8 mouse cellular contexts compared by ENCODE assay signal in the genomic region with DNA sequence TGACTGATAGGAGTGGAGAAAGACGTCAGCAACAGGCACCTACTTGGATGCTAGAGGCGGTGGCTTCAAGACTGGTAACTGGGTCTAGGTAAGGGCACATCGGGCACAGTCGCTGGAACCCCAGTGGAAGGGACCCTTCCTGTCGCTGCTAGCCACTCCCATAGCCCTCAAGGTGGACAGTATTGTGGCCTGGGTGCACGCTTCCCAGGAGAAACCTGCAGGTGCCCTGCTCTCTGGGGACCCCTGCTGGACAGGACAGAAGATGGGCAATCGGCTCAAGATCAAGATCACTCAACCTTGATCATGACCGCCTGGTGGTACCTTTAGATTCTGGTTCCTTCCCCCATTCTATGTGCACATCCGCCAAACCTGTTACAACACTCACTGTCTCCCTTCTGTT. TPM values are rescaled to one million over a fixed set of nuclear protein-coding genes. Genes with fewer than 3 reads are reported as not detected.
DNase-seq lines count a peak whose midpoint lies in the region; ATAC-seq and TF ChIP-seq lines count a peak whose summit lies in the region.

No protein-coding gene starts in this region.

- H3K27me3 ChIP-seq in hindbrain, embryonic 14.5 days (ENCODE audit: control insufficient read depth, insufficient read depth, low read length): no peaks in the 10 kb centered on the region
- peaks cover 3% of the 10 kb centered on the region; the same call in 1 of the 2 replicates for H3K27me3 ChIP-seq in neural tube, embryonic 15.5 days (replicated peaks)

- WGBS in hindbrain, embryonic 14.5 days: 53% methylated on average over 9 of the region's 9 CpGs
- 55% methylated on average over 9 of the region's 9 CpGs for WGBS in neural tube, embryonic 15.5 days

- H3K4me1 ChIP-seq in hindbrain, embryonic 14.5 days (replicated peaks; ENCODE audit: control insufficient read depth, insufficient read depth, low read length): no peaks in the 10 kb centered on the region
- no peaks in the 10 kb centered on the region for H3K4me1 ChIP-seq in neural tube, embryonic 15.5 days

- H3K4me3 ChIP-seq in gastrocnemius, adult 2 months: no peak overlapping the region
- H3K4me3 ChIP-seq in hindbrain, embryonic 14.5 days (replicated peaks; ENCODE audit: low read length): no peak overlapping the region
- no peak overlapping the region for H3K4me3 ChIP-seq in neural tube, embryonic 15.5 days (replicated peaks)

- peak; percentile 51 for DNase-seq in gastrocnemius, adult 2 months
- DNase-seq in gastrocnemius, postnatal 36 days: no peak
- peak; percentile 44 for DNase-seq in urinary bladder, adult 2 months (ENCODE audit: low spot score)
- no peak for DNase-seq in urinary bladder, postnatal 4 days (ENCODE audit: low spot score in 2 of 2)
- DNase-seq in kidney, postnatal 14 days: peak; percentile 60
- peak; percentile 59 for DNase-seq in testis, postnatal 10 days (ENCODE audit: low spot score)
- no peak for DNase-seq in hindbrain, embryonic 14.5 days (ENCODE audit: low spot score)

- intact Hi-C loops in gastrocnemius, adult 2 months (cut with DNase I): loop anchor here (5.0 kb wide), 1 partner anchor 83 kb away; a partner anchor contains a TSS
- intact Hi-C loops in gastrocnemius, postnatal 36 days (cut with DNase I): loop anchor here (5.0 kb wide), 1 partner anchor 83 kb away; a partner anchor contains a TSS

- H3K36me3 ChIP-seq in hindbrain, embryonic 14.5 days (replicated peaks; ENCODE audit: control insufficient read depth, insufficient read depth): no peaks in the 10 kb centered on the region
- H3K36me3 ChIP-seq in neural tube, embryonic 15.5 days: no peaks in the 10 kb centered on the region

- H3K9me3 ChIP-seq in hindbrain, embryonic 14.5 days (ENCODE audit: control insufficient read depth, low read length): no peaks in the 10 kb centered on the region
- no peaks in the 10 kb centered on the region for H3K9me3 ChIP-seq in neural tube, embryonic 15.5 days (replicated peaks)

- no peak for ATAC-seq in hindbrain, embryonic 14.5 days (ENCODE audit: low FRiP score)
- no peak for ATAC-seq in neural tube, embryonic 15.5 days (ENCODE audit: low FRiP score)

- H3K9ac ChIP-seq in hindbrain, embryonic 14.5 days: no peak overlapping the region
- no peak overlapping the region for H3K9ac ChIP-seq in neural tube, embryonic 15.5 days (replicated peaks)

- no peak overlapping the region for H3K27ac ChIP-seq in gastrocnemius, adult 2 months
- H3K27ac ChIP-seq in hindbrain, embryonic 14.5 days: no peak overlapping the region
- no peak overlapping the region for H3K27ac ChIP-seq in neural tube, embryonic 15.5 days (replicated peaks)

- no peak overlapping the region for H3K4me2 ChIP-seq in hindbrain, embryonic 14.5 days (replicated peaks)
- H3K4me2 ChIP-seq in neural tube, embryonic 15.5 days: no peak overlapping the region

- TF ChIP-seq CTCF in gastrocnemius, adult 2 months (IDR thresholded peaks at IDR 0.05): peak; percentile 79

RNA-seq across cellular contexts. Expression of a gene that starts 6.3 kb away (rescaled TPM):
- total RNA-seq in gastrocnemius, adult 2 months (2021): 1 to 10 TPM; 2.7 to 3.6 TPM
- total RNA-seq in gastrocnemius, postnatal 36 days (2021): 1 to 10 TPM; 2.4 to 3.3 TPM
- polyA plus RNA-seq in urinary bladder, adult 2 months (2012; rRNA removed): 11.6 and 11.9 TPM in 2 replicates
- polyA plus RNA-seq in hindbrain, embryonic 14.5 days (2014; fragmentation: Nextera tagmentation; extraction: Ambion mirVana): 9.3 and 10.8 TPM in 2 replicates
- 7.8 and 8.2 TPM in 2 replicates for polyA plus RNA-seq in neural tube, embryonic 15.5 days (2015; fragmentation: Nextera tagmentation; extraction: Ambion mirVana)

RNA-seq across cellular contexts. Expression of a gene that starts 47.8 kb away (rescaled TPM):
- 100 to 1,000 TPM in 1 of 2 experiments, 10 to 100 TPM in 1; 76.3 to 106 TPM for total RNA-seq in gastrocnemius, adult 2 months (2021)
- total RNA-seq in gastrocnemius, postnatal 36 days (2021): 10 to 100 TPM; 79.6 to 84.9 TPM
- polyA plus RNA-seq in urinary bladder, adult 2 months (2012; rRNA removed): 21.9 and 25.0 TPM in 2 replicates
- 38.6 and 40.1 TPM in 2 replicates for polyA plus RNA-seq in hindbrain, embryonic 14.5 days (2014; fragmentation: Nextera tagmentation; extraction: Ambion mirVana)
- polyA plus RNA-seq in neural tube, embryonic 15.5 days (2015; fragmentation: Nextera tagmentation; extraction: Ambion mirVana): 49.4 and 49.8 TPM in 2 replicates

Comparison
In these comparisons a context has a peak if more than half of its experiments do, and no peak if none do; other contexts are left out.
1. DNase-seq: peak in gastrocnemius, adult 2 months (single experiment), urinary bladder, adult 2 months (single experiment), kidney, postnatal 14 days (single experiment) and testis, postnatal 10 days (single experiment); none in gastrocnemius, postnatal 36 days (0 of 2), urinary bladder, postnatal 4 days (0 of 2) and hindbrain, embryonic 14.5 days (single experiment).